Mouse (Mus musculus) CH12.LX (cell line): ENCODE results near the gene Trmt11. TPM values are rescaled to one million over a fixed set of nuclear protein-coding genes. Genes with fewer than 3 reads are reported as not detected.

Experiments
- DNase-seq: peaks from one replicate; pipeline ENCODE4 v3.0.0-alpha.2; 2013; ENCODE audit errors: extremely low read depth
- H3K27ac ChIP-seq: 2 replicates; pipeline ENCODE4 v1.5.1; 2012; ENCODE audit warnings: low read depth, mild to moderate bottlenecking, control low read depth, moderate library complexity; ENCODE audit not compliant: insufficient read depth
- H3K27me3 ChIP-seq: replicated peaks from 2 replicates; pipeline ENCODE3; 2012; ENCODE audit warnings: inconsistent platforms
- H3K36me3 ChIP-seq, 2 experiments: replicated peaks in 1 of 2; 2 replicates each; pipeline versions ENCODE3 to v1.6.1; 2012; ENCODE audit warnings: inconsistent platforms in 1 of 2, low read length in 1 of 2, mild to moderate bottlenecking in 1 of 2, mixed read lengths in 1 of 2, moderate library complexity in 1 of 2; ENCODE audit not compliant: control insufficient read depth in 1 of 2, insufficient read depth in 1 of 2
- H3K4me1 ChIP-seq, 2 experiments: 2 replicates each; pipeline ENCODE4 v1.6.1; 2012; ENCODE audit warnings: inconsistent platforms in 1 of 2, moderate library complexity in 1 of 2; ENCODE audit not compliant: insufficient read depth in 2 of 2, control insufficient read depth in 1 of 2
- H3K4me2 ChIP-seq: 2 replicates; pipeline ENCODE4 v1.6.1; 2012; ENCODE audit warnings: low read depth, mild to moderate bottlenecking, control low read depth; ENCODE audit not compliant: poor library complexity, insufficient read depth, severe bottlenecking
- H3K4me3 ChIP-seq, 3 experiments: fragments of 150-350 bp in 1 of 3; sonication (generic) in 1 of 3; replicated peaks in 1 of 3; 2 replicates each; pipeline versions ENCODE3 to v1.5.1; 2011 to 2012; ENCODE audit warnings: low read depth in 2 of 3, low read length in 2 of 3, mild to moderate bottlenecking in 2 of 3, moderate library complexity in 2 of 3, control low read depth in 1 of 3, improper control_type of control experiment in 1 of 3, inconsistent platforms in 1 of 3, mixed read lengths in 1 of 3; ENCODE audit not compliant: poor library complexity in 1 of 3
- H3K79me2 ChIP-seq: replicated peaks from 2 replicates; pipeline ENCODE4 v1.6.1; 2012; ENCODE audit warnings: mild to moderate bottlenecking, moderate library complexity; ENCODE audit not compliant: control insufficient read depth, poor library complexity, insufficient read depth, severe bottlenecking; ENCODE audit errors: extremely low read depth
- H3K9ac ChIP-seq: 2 replicates; pipeline ENCODE4 v1.6.1; 2012; ENCODE audit warnings: low read depth, mild to moderate bottlenecking, control low read depth, moderate library complexity; ENCODE audit not compliant: insufficient read depth
- H3K9me3 ChIP-seq: replicated peaks from 2 replicates; pipeline ENCODE3; 2012; ENCODE audit warnings: low read length, inconsistent platforms, mixed read lengths
- BHLHE40 ChIP-seq: IDR thresholded peaks from 2 replicates; pipeline ENCODE4 v1.6.1; 2011; ENCODE audit warnings: mild to moderate bottlenecking, low read depth, low read length, improper control_type of control experiment
- CTCF ChIP-seq, 2 experiments: IDR thresholded peaks in 1 of 2; conservative IDR thresholded peaks in 1 of 2; 2 replicates each; pipeline ENCODE4 v1.5.1; 2011 to 2012; ENCODE audit warnings: low read depth in 2 of 2, low read length in 2 of 2, improper control_type of control experiment in 1 of 2, inconsistent platforms in 1 of 2, mild to moderate bottlenecking in 1 of 2, moderate library complexity in 1 of 2
- EP300 ChIP-seq: IDR thresholded peaks from 2 replicates; pipeline ENCODE4 v1.6.1; 2011; ENCODE audit warnings: low read length, improper control_type of control experiment
- ETS1 ChIP-seq: conservative IDR thresholded peaks from 2 replicates; pipeline ENCODE4 v1.6.1; 2012; ENCODE audit warnings: low read depth, mild to moderate bottlenecking, inconsistent platforms, low read length, improper control_type of control experiment, moderate library complexity
- GABPA ChIP-seq: IDR thresholded peaks from 2 replicates; pipeline ENCODE4 v1.6.1; 2012; ENCODE audit warnings: low read depth, low read length, improper control_type of control experiment, inconsistent platforms; ENCODE audit not compliant: insufficient replicate concordance
- IRF4 ChIP-seq: IDR thresholded peaks from 2 replicates; pipeline ENCODE4 v1.6.1; 2014; ENCODE audit warnings: low read depth, mild to moderate bottlenecking, inconsistent platforms, low read length, improper control_type of control experiment
- KAT2A ChIP-seq: IDR thresholded peaks from 2 replicates; pipeline ENCODE4 v1.6.1; 2012; ENCODE audit warnings: low read length, improper control_type of control experiment, inconsistent platforms; ENCODE audit not compliant: insufficient replicate concordance
- MXI1 ChIP-seq: IDR thresholded peaks from 2 replicates; pipeline ENCODE4 v1.6.1; 2011; ENCODE audit warnings: mild to moderate bottlenecking, low read depth, low read length, improper control_type of control experiment
- MYC ChIP-seq: IDR thresholded peaks from 2 replicates; pipeline ENCODE4 v1.6.1; 2011; ENCODE audit warnings: low read depth, mild to moderate bottlenecking, improper control_type of control experiment, low read length
- POLR2A ChIP-seq: IDR thresholded peaks from 2 replicates; pipeline ENCODE4 v1.6.1; 2011; ENCODE audit warnings: low read depth, mild to moderate bottlenecking, improper control_type of control experiment, low read length
- POLR2AphosphoS2 ChIP-seq: IDR thresholded peaks from 2 replicates; pipeline ENCODE4 v1.6.1; 2011; ENCODE audit warnings: low read depth, low read length, improper control_type of control experiment
- RAD21 ChIP-seq: IDR thresholded peaks from 2 replicates; pipeline ENCODE4 v1.6.1; 2011; ENCODE audit warnings: low read depth, mild to moderate bottlenecking, low read length, improper control_type of control experiment, moderate library complexity
- RCOR1 ChIP-seq: conservative IDR thresholded peaks from 2 replicates; pipeline ENCODE4 v1.6.1; 2012; ENCODE audit warnings: low read depth, mild to moderate bottlenecking, inconsistent platforms, low read length, improper control_type of control experiment
- SIN3A ChIP-seq: IDR thresholded peaks from 2 replicates; pipeline ENCODE4 v1.6.1; 2012; ENCODE audit warnings: low read length, improper control_type of control experiment, inconsistent platforms
- SMC3 ChIP-seq: IDR thresholded peaks from 2 replicates; pipeline ENCODE4 v1.6.1; 2011; ENCODE audit warnings: low read depth, low read length, improper control_type of control experiment
- dilution Hi-C: fragments of 300-500 bp; cut with MboI; formaldehyde crosslinking; loops from 2 replicates; pipeline ENCODE4 v1.14.3; 2020; ENCODE audit warnings: low sequenced_read_pairs; ENCODE audit not compliant: extremely low pct_unique_long_range_greater_than_20kb, extremely low pct_ligation_motif_present
- in situ Hi-C: fragments of 300-500 bp; cut with MboI; formaldehyde crosslinking; loops from 3 replicates; pipeline ENCODE4 v1.14.3; 2019; ENCODE audit warnings: low sequenced_read_pairs, low pct_ligation_motif_present, low pct_unique_long_range_greater_than_20kb, mixed read lengths
- polyA plus RNA-seq: library from polyadenylated mRNA; unstranded; fragments of >175 nt; gene quantifications from 2 replicates; pipeline ENCODE4 v1.2.1, GENCODE M21; 2012; ENCODE audit warnings: low read depth; ENCODE audit not compliant: insufficient read length
- total RNA-seq, 2 experiments: library from RNA; depleted of rRNA; stranded (reverse); fragments of 300-350 nt in 1 of 2; fragments of >200 nt in 1 of 2; gene quantifications; 2 replicates each; pipeline ENCODE4 v1.2.3; 2012 to 2014

The Trmt11 gene
- total and polyA plus RNA-seq, 3 experiments, result 11.9 to 40.3 (median 21.1) TPM

DNA sequence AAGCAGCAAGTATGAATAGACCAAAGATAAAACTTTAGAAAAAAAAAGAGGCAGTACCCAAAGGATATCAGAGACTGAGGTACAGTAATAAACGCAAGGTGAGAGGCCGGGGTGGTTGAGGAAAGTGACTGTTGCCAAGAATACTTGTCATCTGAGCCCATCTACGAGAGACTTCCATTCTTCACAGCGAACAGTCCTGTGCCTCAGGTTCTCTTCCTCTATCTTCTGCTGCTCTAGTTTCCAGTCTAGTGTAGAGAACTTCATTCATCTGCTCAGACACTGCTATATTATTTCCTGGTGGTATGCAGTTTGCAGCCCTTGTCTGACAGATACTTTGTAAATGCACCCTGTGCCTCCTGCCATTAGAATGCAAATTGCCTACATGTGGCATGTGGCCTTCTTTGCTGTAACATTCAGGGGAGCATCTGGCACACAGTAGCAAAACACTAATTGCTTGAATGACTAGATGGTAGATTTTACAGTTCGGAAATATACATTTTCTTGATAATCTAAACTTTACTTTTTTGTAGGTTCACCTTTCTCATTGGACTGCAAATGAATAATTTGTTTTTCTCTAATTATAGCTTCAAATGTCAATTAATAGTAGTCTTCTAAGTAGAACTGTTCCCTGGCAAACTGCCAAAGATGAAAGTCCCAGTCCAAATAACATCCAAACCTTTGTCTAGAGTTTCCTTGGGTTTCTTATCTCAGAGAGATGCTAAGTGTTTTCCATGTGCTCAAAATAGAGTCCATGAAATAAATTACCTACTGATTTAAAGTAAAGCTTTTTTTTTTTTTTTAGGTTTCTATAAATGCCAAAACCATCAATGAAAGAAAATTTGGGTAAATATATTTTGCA is 23.8 kb upstream of the Trmt11 start:
- Histone ChIP-seq H3K4me3 (no peak overlapping the region), H3K36me3 (peaks cover 0 to 3% of the 10 kb centered on the region in 2 experiments), H3K27me3 (no peaks in the 10 kb centered on the region), H3K4me2 (peak overlapping the region; percentile 34; the same call in 1 of the 2 replicates), H3K4me1 (peaks cover 6 to 55% of the 10 kb centered on the region in 2 experiments), H3K27ac (no peak overlapping the region), H3K79me2 (no peaks in the 10 kb centered on the region), H3K9me3 (peaks cover 3% of the 10 kb centered on the region), H3K9ac (0 out of 2 replicates have a peak overlapping the region, but pooled peaks have one; percentile 53)
- in situ Hi-C loops (loop anchor here (5.0 to 25.0 kb wide), 2 partner anchors 178 to 688 kb away; partner anchors contain the start of genes Hddc2 and Ncoa7), dilution Hi-C loops (no loop called here)
- DNase-seq, result no peak
- TF ChIP-seq BHLHE40 (0 out of 2 replicates have a peak, but pooled peaks have one; percentile 6), MYC (peak; percentile 44; the same call in 1 of the 2 replicates), RCOR1 (0 out of 2 replicates have a peak, but pooled peaks have one; percentile 27), SIN3A (no peak)

DNA sequence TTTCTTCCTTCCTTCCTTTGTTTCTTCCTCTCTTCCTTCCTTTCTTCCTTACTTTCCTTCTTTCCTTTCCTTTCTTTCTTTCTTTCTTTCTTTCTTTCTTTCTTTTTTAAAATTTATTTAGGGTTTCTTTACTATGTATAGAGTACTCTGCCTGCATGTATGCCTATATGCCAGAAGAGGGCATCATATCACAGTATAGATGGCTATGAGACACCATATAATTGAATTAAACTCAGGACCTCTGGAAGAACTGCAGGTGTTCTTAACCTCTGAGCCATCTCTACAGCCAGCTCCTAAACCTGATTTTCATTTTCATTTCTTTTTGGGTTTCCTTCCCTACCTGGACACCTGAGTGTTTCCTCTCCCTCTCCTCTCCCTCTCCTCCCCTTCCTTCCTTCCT is 22.4 kb upstream of the Trmt11 start:
- no peak overlapping the region for H3K27ac ChIP-seq
- no peaks in the 10 kb centered on the region for H3K9me3 ChIP-seq
- H3K4me1 ChIP-seq, result peaks cover 6 to 57% of the 10 kb centered on the region in 2 experiments
- H3K27me3 ChIP-seq, result no peaks in the 10 kb centered on the region
- H3K79me2 ChIP-seq, result no peaks in the 10 kb centered on the region
- dilution Hi-C loops (no loop called here), in situ Hi-C loops (loop anchor here (5.0 to 25.0 kb wide), 2 partner anchors 179 to 689 kb away; partner anchors contain the start of genes Hddc2 and Ncoa7)
- no peak for DNase-seq
- no peak overlapping the region for H3K4me3 ChIP-seq
- TF ChIP-seq EP300 (no peak), MYC (no peak), KAT2A (no peak), MXI1 (no peak), RAD21 (peak; percentile 61), CTCF (conservative IDR thresholded peaks at IDR 0.05 in 1 of 2, IDR thresholded peaks at IDR 0.05 in 1 of 2; ENCODE audit: low read depth in 2 of 2, low read length in 2 of 2) (peak in 1 of 2 experiments; percentile 64; a peak in 2 of 4 replicates), SIN3A (no peak), SMC3 (peak; percentile 55)
- no peak overlapping the region for H3K9ac ChIP-seq
- 0 out of 2 replicates have a peak overlapping the region, but pooled peaks have one; percentile 29 for H3K4me2 ChIP-seq
- no peaks in the 10 kb centered on the region for H3K36me3 ChIP-seq

DNA sequence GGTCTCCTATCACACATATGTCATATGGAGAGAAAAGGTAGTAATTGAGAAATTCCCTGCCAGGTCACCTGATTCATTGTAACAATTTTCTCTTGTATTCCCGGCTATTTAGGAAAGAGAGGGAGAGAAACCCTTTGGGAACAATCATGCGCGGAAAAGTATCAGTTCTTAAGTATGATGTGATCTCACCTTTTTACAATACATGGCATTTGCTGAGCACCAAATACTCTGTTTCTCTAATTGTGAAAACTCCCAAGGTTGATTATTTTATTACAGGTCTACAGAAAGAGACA is 18.3 kb upstream of the Trmt11 start:
- in situ Hi-C loops, result loop anchor here (5.0 to 25.0 kb wide), 2 partner anchors 98 to 693 kb away; partner anchors contain the start of gene Hddc2
- TF ChIP-seq KAT2A (no peak), RCOR1 (no peak), POLR2AphosphoS2 (no peak), GABPA (no peak), IRF4 (no peak), POLR2A (no peak), ETS1 (no peak), SMC3 (no peak)
- Histone ChIP-seq H3K36me3 (no peaks in the 10 kb centered on the region), H3K27me3 (no peaks in the 10 kb centered on the region), H3K27ac (no peak overlapping the region), H3K9ac (peak overlapping the region; percentile 76), H3K9me3 (no peaks in the 10 kb centered on the region), H3K4me2 (peak overlapping the region; percentile 75), H3K4me3 (peak overlapping the region; percentile 51 to 64 (median 58)), H3K4me1 (peaks cover 0 to 24% of the 10 kb centered on the region in 2 experiments; a peak in 3 of 4 replicates), H3K79me2 (0 out of 2 replicates have a peak, but pooled peaks cover 2% of the 10 kb centered on the region)
- no peak for DNase-seq
- dilution Hi-C loops, result no loop called here
